Mouse (Mus musculus) midbrain, postnatal 0 days (tissue): ENCODE results near the gene Clasp1. TPM values are rescaled to one million over a fixed set of nuclear protein-coding genes. Genes with fewer than 3 reads are reported as not detected.

Experiments used
- ATAC-seq: fragments of 200-750 bp; cut with Nextera tagmentation; 2 replicates; pipeline ENCODE4 v1.8.0; 2017; ENCODE audit warnings: moderate number of reproducible peaks, mild to moderate bottlenecking, moderate TSS enrichment, moderate library complexity; ENCODE audit not compliant: low FRiP score
- DNase-seq: peaks from one replicate; pipeline ENCODE4 v3.0.0-alpha.2; 2015; ENCODE audit warnings: low spot score
- H3K27ac ChIP-seq: fragments of 300-500 bp; sonication (generic); 2 replicates; pipeline ENCODE4 v1.5.1; 2014; ENCODE audit warnings: low read depth, mild to moderate bottlenecking, low read length, mixed read lengths
- H3K27me3 ChIP-seq: fragments of 300-500 bp; sonication (generic); 2 replicates; pipeline ENCODE4 v1.6.1; 2014; ENCODE audit warnings: low read length, control low read depth, mixed read lengths; ENCODE audit not compliant: insufficient read depth
- H3K36me3 ChIP-seq: fragments of 300-500 bp; sonication (generic); 2 replicates; pipeline ENCODE4 v1.6.1; 2014; ENCODE audit warnings: low read length, control low read depth, mixed read lengths; ENCODE audit not compliant: insufficient read depth
- H3K4me1 ChIP-seq: fragments of 300-500 bp; sonication (generic); 2 replicates; pipeline ENCODE4 v1.6.1; 2014; ENCODE audit warnings: mild to moderate bottlenecking, control low read depth, antibody characterized with exemption, low read length, mixed read lengths; ENCODE audit not compliant: insufficient read depth
- H3K4me2 ChIP-seq: fragments of 300-500 bp; sonication (generic); 2 replicates; pipeline ENCODE4 v1.6.1; 2014; ENCODE audit warnings: low read depth, mild to moderate bottlenecking, low read length, mixed read lengths; ENCODE audit not compliant: poor library complexity, severe bottlenecking
- H3K4me3 ChIP-seq: fragments of 300-500 bp; sonication (generic); 2 replicates; pipeline ENCODE4 v1.5.1; 2014; ENCODE audit warnings: low read depth, mild to moderate bottlenecking, low read length, moderate library complexity
- H3K9ac ChIP-seq: fragments of 300-500 bp; sonication (generic); replicated peaks from 2 replicates; pipeline ENCODE4 v1.6.1; 2014; ENCODE audit warnings: mild to moderate bottlenecking, low read length, moderate library complexity, mixed read lengths; ENCODE audit not compliant: poor library complexity, severe bottlenecking
- H3K9me3 ChIP-seq: fragments of 300-500 bp; sonication (generic); 2 replicates; pipeline ENCODE4 v1.6.1; 2016; ENCODE audit warnings: low read length, control low read depth
- CTCF ChIP-seq: IDR thresholded peaks from 2 replicates; pipeline ENCODE4 v1.5.1; 2016; ENCODE audit warnings: antibody characterized with exemption, mild to moderate bottlenecking
- WGBS: fragments of 180-500 bp; shearing (Covaris S2); extraction: QIAGEN DNeasy Blood & Tissue Kit; methylation state at CpG from one replicate; pipeline ENCODE4 v1.1.7; 2014; 5-methylcytosine and 5-hydroxymethylcytosine counted together
- polyA plus RNA-seq: library from polyadenylated mRNA; unstranded; fragments of >200 nt; fragmentation: Nextera tagmentation; extraction: Ambion mirVana; gene quantifications from 2 replicates; pipeline ENCODE4 v1.2.1, GENCODE M21; 2015
- total RNA-seq: library from RNA; depleted of rRNA; stranded (reverse); fragments of >200 nt; gene quantifications from 2 replicates; pipeline ENCODE4 v1.2.3, GENCODE M21; 2014

Clasp1 gene
- total and polyA plus RNA-seq, 2 experiments from 2014 or later: 75.9 to 141 TPM

GRCm38 (mm10) chr1:118627781-118628464 is 239.1 kb downstream of the Clasp1 start, which contains the start of gene Tfcp2l1:
Gene Tfcp2l1 (plus strand): TSS chr1:118627945.
- TF ChIP-seq CTCF: peak; percentile 42; the same call in 1 of the 2 replicates
- peak within 1 kb of the TSS; percentile 59 for H3K4me3 ChIP-seq
- under 1% methylated on average over 48 of the region's 48 CpGs for WGBS
- H3K4me2 ChIP-seq: peak within 1 kb of the TSS; percentile 99
- H3K36me3 ChIP-seq: no peaks in the 10 kb centered on the region
- DNase-seq (peak; percentile 64), ATAC-seq (peak; percentile 77)
- 0 out of 2 replicates have a peak, but pooled peaks cover 3% of the 10 kb centered on the region for H3K4me1 ChIP-seq
- no peaks in the 10 kb centered on the region for H3K9me3 ChIP-seq
- no peaks in the 10 kb centered on the region for H3K27me3 ChIP-seq
- peak within 1 kb of the TSS; percentile 52 for H3K9ac ChIP-seq
- H3K27ac ChIP-seq: no peak within 1 kb of the TSS

- no peaks in the 10 kb centered on the region for H3K27me3 ChIP-seq
- H3K4me1 ChIP-seq: no peaks in the 10 kb centered on the region
- H3K36me3 ChIP-seq: no peaks in the 10 kb centered on the region
- H3K27ac ChIP-seq: no peak overlapping the region
- H3K9me3 ChIP-seq: no peaks in the 10 kb centered on the region
- ATAC-seq: no peak
- no peak for DNase-seq
- 82% methylated on average over 4 of the region's 4 CpGs for WGBS
- H3K9ac ChIP-seq: no peak overlapping the region
- H3K4me3 ChIP-seq: no peak overlapping the region
- no peak for TF ChIP-seq CTCF
- H3K4me2 ChIP-seq: no peak overlapping the region
These were observed 244.6 kb downstream of the Clasp1 start for GRCm38 (mm10) chr1:118633415-118633980.

- WGBS: 66% methylated on average over 2 of the region's 2 CpGs
- Histone ChIP-seq H3K4me2 (no peak overlapping the region), H3K9ac (no peak overlapping the region), H3K27me3 (no peaks in the 10 kb centered on the region), H3K36me3 (no peaks in the 10 kb centered on the region), H3K9me3 (no peaks in the 10 kb centered on the region), H3K27ac (no peak overlapping the region), H3K4me1 (no peaks in the 10 kb centered on the region), H3K4me3 (no peak overlapping the region)
- DNase-seq (no peak), ATAC-seq (no peak)
- no peak for TF ChIP-seq CTCF
These were observed 253.6 kb downstream of the Clasp1 start for GRCm38 (mm10) chr1:118642296-118642999.

- Histone ChIP-seq H3K4me2 (no peak overlapping the region), H3K4me3 (no peak overlapping the region), H3K4me1 (no peaks in the 10 kb centered on the region), H3K27me3 (no peaks in the 10 kb centered on the region), H3K9ac (no peak overlapping the region), H3K27ac (no peak overlapping the region), H3K9me3 (no peaks in the 10 kb centered on the region), H3K36me3 (peaks cover 5% of the 10 kb centered on the region; the same call in 1 of the 2 replicates)
- DNase-seq (no peak), ATAC-seq (no peak)
- 56% methylated on average over 9 of the region's 9 CpGs for WGBS
- no peak for TF ChIP-seq CTCF
These were observed 254.5 kb downstream of the Clasp1 start for GRCm38 (mm10) chr1:118643138-118643979.

GRCm38 (mm10) chr1:118645701-118646100 is 256.8 kb downstream of the Clasp1 start:
- no peak for DNase-seq
- no peaks in the 10 kb centered on the region for H3K27me3 ChIP-seq
- no peak overlapping the region for H3K27ac ChIP-seq
- H3K9ac ChIP-seq: no peak overlapping the region
- peaks cover 5% of the 10 kb centered on the region; the same call in 1 of the 2 replicates for H3K36me3 ChIP-seq
- ATAC-seq: no peak
- 60% methylated on average over 4 of the region's 4 CpGs for whole genome bisulfite sequencing
- TF ChIP-seq CTCF: no peak
- no peaks in the 10 kb centered on the region for H3K4me1 ChIP-seq
- no peaks in the 10 kb centered on the region for H3K9me3 ChIP-seq
- H3K4me2 ChIP-seq: no peak overlapping the region
- no peak overlapping the region for H3K4me3 ChIP-seq
